Mouse (Mus musculus): ENCODE results near the gene Lin28a. TPM values are rescaled to one million over a fixed set of nuclear protein-coding genes. Genes with fewer than 3 reads are reported as not detected.
"Not testable (repeated sequence)": the region's sequence is repeated elsewhere in the genome, so short reads cannot be mapped to it uniquely, and the experiment has no call there.

Lin28a gene
- polyA plus RNA-seq, 1 experiment from 2014 or later = 0.13 TPM

- DNase-seq (ENCODE audit: low spot score) = not testable (repeated sequence)
Observed at GRCm38 (mm10) chr4:133988289-133988688, 30.4 kb downstream of the Lin28a start.

GRCm38 (mm10) chr4:133982936-133983335 is 35.7 kb downstream of the Lin28a start:
- no peak for DNase-seq (ENCODE audit: low spot score)

- DNase-seq (ENCODE audit: low spot score) = no peak
Observed at GRCm38 (mm10) chr4:133980496-133980895, 38.1 kb downstream of the Lin28a start.

- DNase-seq (ENCODE audit: low spot score) = no peak
Observed at GRCm38 (mm10) chr4:133978021-133978711, 40.5 kb downstream of the Lin28a start.

GRCm38 (mm10) chr4:133971741-133972140 is 46.9 kb downstream of the Lin28a start:
- DNase-seq (ENCODE audit: low spot score) = no peak

GRCm38 (mm10) chr4:133970876-133971275 is 47.8 kb downstream of the Lin28a start:
- no peak for DNase-seq (ENCODE audit: low spot score)

- DNase-seq (ENCODE audit: low spot score) = no peak
Observed at GRCm38 (mm10) chr4:133970196-133970595, 48.4 kb downstream of the Lin28a start.

- DNase-seq (ENCODE audit: low spot score) = no peak
Observed at GRCm38 (mm10) chr4:133969114-133969770, 49.4 kb downstream of the Lin28a start.

GRCm38 (mm10) chr4:133968150-133968921 is 50.3 kb downstream of the Lin28a start, which contains the start of gene Hmgn2:
Hmgn2 (minus strand) TSS chr4:133968650.
- peak; percentile 68 for DNase-seq (ENCODE audit: low spot score)

GRCm38 (mm10) chr4:133967866-133968149 is 50.8 kb downstream of the Lin28a start:
- DNase-seq (ENCODE audit: low spot score) = peak; percentile 93

GRCm38 (mm10) chr4:133967138-133967865 is 51.3 kb downstream of the Lin28a start:
- DNase-seq (ENCODE audit: low spot score) = peak; percentile 97

- DNase-seq (ENCODE audit: low spot score) = no peak
Observed at GRCm38 (mm10) chr4:133966271-133966940, 52.2 kb downstream of the Lin28a start.

GRCm38 (mm10) chr4:133962566-133962965 is 56.1 kb downstream of the Lin28a start:
- no peak for DNase-seq (ENCODE audit: low spot score)

- DNase-seq (ENCODE audit: low spot score) = no peak
Observed at GRCm38 (mm10) chr4:133958884-133959283, 59.8 kb downstream of the Lin28a start.

GRCm38 (mm10) chr4:133956358-133956757 is 62.3 kb downstream of the Lin28a start:
- DNase-seq (ENCODE audit: low spot score) = no peak

Other genes starting within 250 kb of the Lin28a start
- 37.3 and 38.8 TPM in 2 replicates for gene Rps6ka1, start 131.0 kb downstream of the Lin28a start, polyA plus RNA-seq (2015; fragmentation: Nextera tagmentation; extraction: Ambion mirVana)
- 2,843 and 2,903 TPM in 2 replicates for gene Hmgn2, start 50.2 kb downstream of the Lin28a start, polyA plus RNA-seq (2015; fragmentation: Nextera tagmentation; extraction: Ambion mirVana)
- gene Dhdds, start 17.9 kb downstream of the Lin28a start, polyA plus RNA-seq (2015; fragmentation: Nextera tagmentation; extraction: Ambion mirVana) = 26.2 and 29.8 TPM in 2 replicates
- gene Zfp683, start 35.0 kb upstream of the Lin28a start, polyA plus RNA-seq (2015; fragmentation: Nextera tagmentation; extraction: Ambion mirVana) = 0.57 and 0.60 TPM in 2 replicates
- 6.1 and 6.4 TPM in 2 replicates for gene Crybg2, start 42.0 kb upstream of the Lin28a start, polyA plus RNA-seq (2015; fragmentation: Nextera tagmentation; extraction: Ambion mirVana)
- gene Cd52, start 76.2 kb upstream of the Lin28a start, polyA plus RNA-seq (2015; fragmentation: Nextera tagmentation; extraction: Ambion mirVana) = 1,124 and 1,206 TPM in 2 replicates
- gene Ubxn11, start 83.7 kb upstream of the Lin28a start, polyA plus RNA-seq (2015; fragmentation: Nextera tagmentation; extraction: Ambion mirVana) = 15.1 and 15.2 TPM in 2 replicates
- 1,143 and 1,161 TPM in 2 replicates for gene Sh3bgrl3, start 109.9 kb upstream of the Lin28a start, polyA plus RNA-seq (2015; fragmentation: Nextera tagmentation; extraction: Ambion mirVana)
- 171 and 178 TPM in 2 replicates for gene Cep85, start 168.3 kb upstream of the Lin28a start, polyA plus RNA-seq (2015; fragmentation: Nextera tagmentation; extraction: Ambion mirVana)
- 0.08 and 0.21 TPM in 2 replicates for gene Gm7534, start 184.2 kb upstream of the Lin28a start, polyA plus RNA-seq (2015; fragmentation: Nextera tagmentation; extraction: Ambion mirVana)
- gene Catsper4, start 208.5 kb upstream of the Lin28a start, polyA plus RNA-seq (2015; fragmentation: Nextera tagmentation; extraction: Ambion mirVana) = 0.10 TPM in 1 of 2 replicates, not detected in the other
- gene Cnksr1, start 219.6 kb upstream of the Lin28a start, polyA plus RNA-seq (2015; fragmentation: Nextera tagmentation; extraction: Ambion mirVana) = 2.2 and 2.5 TPM in 2 replicates
- gene E130218I03Rik, start 224.8 kb upstream of the Lin28a start, polyA plus RNA-seq (2015; fragmentation: Nextera tagmentation; extraction: Ambion mirVana) = 0.54 and 0.69 TPM in 2 replicates
- gene Zfp593, start 226.8 kb upstream of the Lin28a start, polyA plus RNA-seq (2015; fragmentation: Nextera tagmentation; extraction: Ambion mirVana) = 27.4 and 28.3 TPM in 2 replicates
- gene Gm30191, start 228.1 kb upstream of the Lin28a start, polyA plus RNA-seq (2015; fragmentation: Nextera tagmentation; extraction: Ambion mirVana) = 0.22 TPM in 1 of 2 replicates, not detected in the other
- 3.5 and 4.4 TPM in 2 replicates for gene Grrp1, start 235.3 kb upstream of the Lin28a start, polyA plus RNA-seq (2015; fragmentation: Nextera tagmentation; extraction: Ambion mirVana)